Mouse (Mus musculus) T-cell, adult 2 months (primary cell): ENCODE results near the gene Gpr26.

Source experiments
- DNase-seq: peaks from one replicate; pipeline ENCODE4 v3.0.0; 2022; ENCODE audit warnings: low spot score

Gene Gpr26

DNA sequence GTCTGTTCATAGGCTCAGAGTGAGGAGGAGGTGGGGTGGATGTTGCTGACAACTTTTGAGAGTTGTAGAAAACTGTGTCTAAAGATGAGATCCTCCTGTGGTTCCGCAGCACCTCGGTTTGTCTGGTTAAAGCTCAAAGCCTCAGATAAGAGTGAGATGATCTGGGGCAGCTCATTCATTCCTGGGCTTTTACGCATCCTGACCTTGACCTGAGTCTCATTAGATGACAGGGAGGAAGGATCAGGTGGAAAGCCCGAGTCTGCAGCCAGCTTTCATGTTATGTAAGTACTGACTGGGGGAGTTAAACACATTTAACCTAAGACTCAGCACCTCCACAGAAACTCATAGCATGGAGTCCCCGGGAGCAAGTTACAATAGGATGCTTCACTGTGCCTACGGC lies 60.4 kb downstream of the Gpr26 start:
- no peak for DNase-seq

DNA sequence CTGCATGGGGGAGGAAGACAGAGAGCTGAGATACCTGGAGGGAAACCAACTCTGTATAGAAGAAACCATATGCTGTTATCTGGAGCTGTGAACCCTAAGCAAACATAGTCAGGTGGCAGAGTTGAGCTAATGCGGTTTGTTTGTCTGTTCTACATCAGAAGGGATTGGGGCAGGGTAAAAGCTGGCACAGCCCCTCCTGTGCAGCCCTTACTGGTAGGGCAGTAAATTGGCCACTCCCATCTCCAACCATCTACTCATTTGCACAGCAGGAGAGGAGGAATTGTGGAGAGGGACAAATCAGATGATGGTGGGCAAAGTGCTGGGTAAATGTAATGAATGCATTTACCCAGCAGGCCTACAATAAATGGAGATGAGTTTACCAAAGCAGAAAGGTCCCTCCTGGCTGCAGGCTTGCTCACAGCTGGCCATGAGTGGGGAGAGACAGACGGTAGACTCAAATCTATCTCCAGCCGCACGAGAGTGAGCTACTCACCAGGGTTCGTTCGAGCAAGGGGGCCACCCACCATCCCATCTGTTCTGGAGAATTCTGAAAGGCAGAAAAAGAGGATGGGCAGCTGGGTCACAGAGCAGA lies 65.8 kb downstream of the Gpr26 start:
- no peak for DNase-seq
